Mouse (Mus musculus): Measurements from ENCODE around the gene Casz1.

Casz1 gene

DNA sequence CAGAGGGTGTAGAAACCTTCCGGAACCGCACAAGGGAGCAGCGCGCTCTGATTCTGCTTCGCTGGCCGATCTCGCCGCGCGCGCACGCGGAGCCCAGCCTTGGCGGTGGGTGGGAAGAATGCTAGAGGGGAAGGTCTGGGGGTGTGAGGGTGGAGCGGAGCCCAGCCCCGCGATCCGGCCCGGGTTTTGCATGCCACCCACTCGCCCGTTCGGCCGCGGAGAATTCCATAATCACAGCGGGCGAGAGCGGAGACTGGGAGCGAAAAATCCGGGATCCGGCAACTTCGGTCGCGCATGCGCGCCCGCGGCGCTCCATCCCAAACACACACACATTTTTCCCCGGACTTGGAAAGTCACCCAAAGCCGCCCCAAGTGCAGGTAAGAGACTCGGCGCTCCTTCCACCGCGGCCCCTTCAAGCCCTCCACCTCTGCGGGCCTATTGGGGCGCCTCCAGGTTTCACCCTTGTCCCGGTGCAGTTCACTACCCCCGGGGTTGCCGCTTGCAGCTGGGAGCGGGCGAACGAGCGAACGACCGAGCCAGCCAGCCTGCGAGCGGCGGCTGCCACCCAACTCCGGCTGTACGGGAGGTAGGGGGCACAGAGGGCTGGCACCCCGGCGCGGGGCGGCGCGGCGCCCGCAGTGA, at the start of gene Casz1:
Casz1 (plus strand) TSS at position 293 of the 643 bp plus-strand sequence.
- DNase-seq (ENCODE audit: low read depth, low spot score) = peak; percentile 96

DNA sequence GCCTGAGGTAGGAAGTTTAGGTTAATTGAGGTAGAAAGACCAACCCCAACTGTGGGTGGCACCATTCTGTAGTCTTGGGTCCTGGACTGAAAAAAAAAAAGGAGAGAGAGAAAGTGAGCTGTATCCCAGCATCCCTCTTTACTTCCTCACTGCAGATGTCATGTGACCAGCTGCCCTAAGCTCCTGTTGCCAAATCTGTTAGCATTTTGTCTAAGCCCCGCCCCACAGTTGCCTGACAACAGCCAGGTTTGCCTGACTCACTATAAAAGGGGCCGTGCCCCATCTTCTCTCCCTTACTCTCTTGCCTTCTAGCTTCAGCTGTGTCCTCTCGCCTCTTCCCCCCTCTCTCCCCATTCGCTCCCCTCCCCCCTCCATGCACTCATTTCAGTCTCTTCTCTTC, 45.4 kb upstream of the Casz1 start:
- DNase-seq (ENCODE audit: low read depth, low spot score) = peak; percentile 41

DNA sequence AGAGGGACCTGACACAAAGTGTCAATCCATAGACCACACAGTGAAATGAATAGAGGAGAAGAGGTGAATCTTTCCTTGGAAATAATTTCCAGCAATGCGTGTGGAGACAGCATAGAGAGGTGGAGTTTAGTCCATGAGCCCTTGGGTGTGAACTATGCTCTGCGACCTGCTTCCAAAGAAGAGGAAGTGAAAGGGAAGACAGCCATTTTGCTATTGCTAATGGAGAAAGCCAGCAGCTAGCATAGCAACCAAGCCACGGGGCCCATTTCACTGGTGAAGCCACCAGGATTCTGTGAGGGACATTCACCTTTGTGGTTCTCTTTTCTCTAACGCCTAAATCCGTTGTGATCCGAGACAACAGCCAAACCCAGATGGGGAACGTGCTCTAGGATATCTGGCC, 44.1 kb upstream of the Casz1 start:
- DNase-seq (ENCODE audit: low read depth, low spot score) = no peak

DNA sequence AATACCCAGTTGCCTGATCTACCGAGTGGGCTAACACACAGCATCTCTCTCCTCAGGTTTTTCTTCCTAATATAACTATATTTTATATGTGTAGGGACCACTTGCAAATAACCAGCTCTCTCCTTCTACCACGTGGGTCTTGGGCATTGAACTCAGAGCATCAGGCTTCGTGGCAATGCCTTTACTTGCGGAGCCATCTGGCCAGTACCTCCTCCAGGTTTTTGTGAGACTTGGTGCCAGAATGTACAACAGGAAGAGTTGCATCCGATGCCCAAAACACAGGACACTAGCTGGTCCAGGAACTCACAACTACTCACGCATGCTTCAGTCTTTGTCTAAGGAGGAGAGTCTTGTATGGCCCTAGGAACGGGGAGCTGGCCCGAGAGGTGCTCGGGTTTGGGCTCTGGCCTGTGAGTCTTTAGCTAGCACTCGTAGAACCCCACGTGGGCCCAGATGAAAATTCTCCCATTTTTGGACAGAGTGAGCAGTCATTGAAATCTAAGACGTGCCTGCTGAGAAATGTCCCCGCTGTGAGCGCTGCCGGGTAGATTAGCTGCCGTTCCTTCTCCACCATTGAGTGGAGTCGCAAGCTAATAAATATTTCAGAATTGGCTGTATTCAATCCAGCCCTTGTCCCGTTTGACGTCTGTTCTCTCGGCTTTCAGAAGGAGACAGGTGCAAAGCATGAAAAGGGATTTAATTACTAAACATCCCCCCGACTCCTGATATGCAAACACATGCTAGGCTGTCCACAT, 38.0 kb upstream of the Casz1 start:
- no peak for DNase-seq (ENCODE audit: low read depth, low spot score)

GRCm38 (mm10) chr4:148767655-148768305, 36.4 kb upstream of the Casz1 start:
- DNase-seq (ENCODE audit: low read depth, low spot score) = peak; percentile 58

DNA sequence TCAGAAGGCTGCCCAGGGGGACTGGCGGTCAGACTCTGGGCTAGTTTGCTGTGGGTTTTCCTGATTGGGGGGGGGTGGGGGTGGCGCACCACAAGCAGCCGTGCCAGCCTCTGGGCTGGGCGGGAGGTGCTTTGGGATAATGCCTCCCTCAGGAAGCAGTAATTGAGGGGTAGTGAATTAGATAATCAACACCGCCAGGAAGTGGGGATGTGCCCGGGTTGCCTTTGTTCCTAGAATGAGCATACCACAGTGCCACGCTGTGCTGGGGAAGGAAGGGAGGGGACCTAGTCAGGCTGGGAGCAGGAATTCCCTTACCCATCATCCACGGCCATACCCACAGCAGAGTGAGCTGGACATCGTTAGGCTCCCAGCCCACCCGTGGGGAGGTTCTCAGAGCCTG, 35.6 kb upstream of the Casz1 start:
- DNase-seq (ENCODE audit: low read depth, low spot score) = no peak

DNA sequence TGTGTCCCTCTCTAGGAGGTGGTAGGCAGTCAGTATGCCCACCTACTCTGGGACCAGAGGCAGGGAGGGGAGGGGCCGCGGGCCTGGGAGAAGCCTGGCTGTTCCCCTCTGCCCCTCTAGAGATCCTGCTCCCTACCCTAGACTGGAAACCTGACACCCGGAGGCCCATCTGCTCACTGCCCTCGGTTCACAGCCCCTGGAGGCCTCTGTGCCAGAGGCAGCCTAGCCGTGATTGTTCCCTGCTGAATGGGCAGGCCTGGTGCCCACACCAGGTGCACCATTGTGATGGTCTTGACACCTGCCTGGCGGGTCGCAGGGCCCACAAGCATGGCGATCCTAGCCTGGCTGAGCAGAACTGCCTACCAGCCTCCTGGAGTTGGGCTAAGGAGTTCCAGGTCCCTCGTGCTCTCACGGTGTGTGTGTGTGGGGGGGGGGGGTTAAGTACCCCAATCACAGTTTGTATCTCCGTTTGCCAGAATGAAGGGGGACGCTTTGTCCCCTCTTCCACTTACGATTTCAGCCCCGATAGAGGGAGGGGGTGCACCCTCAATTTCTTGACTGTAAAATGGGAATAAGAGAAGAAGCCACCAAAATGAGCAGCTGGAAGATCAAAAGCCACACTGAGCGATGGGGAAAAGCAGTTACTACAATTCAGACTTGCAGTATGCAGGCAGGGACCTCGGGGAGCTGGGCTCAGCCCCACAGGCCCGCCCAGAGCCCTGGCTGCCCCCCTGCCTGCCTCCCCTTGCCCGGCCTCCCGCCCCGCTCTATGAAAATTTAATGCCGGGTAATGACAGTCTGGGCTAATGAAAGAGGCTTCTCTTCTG, 33.4 kb upstream of the Casz1 start:
- DNase-seq (ENCODE audit: low read depth, low spot score) = no peak

GRCm38 (mm10) chr4:148771409-148771929, 32.8 kb upstream of the Casz1 start:
- DNase-seq (ENCODE audit: low read depth, low spot score) = no peak

GRCm38 (mm10) chr4:148772658-148773057, 31.6 kb upstream of the Casz1 start:
- DNase-seq (ENCODE audit: low read depth, low spot score) = no peak

GRCm38 (mm10) chr4:148774036-148774435, 30.2 kb upstream of the Casz1 start:
- DNase-seq (ENCODE audit: low read depth, low spot score) = no peak

DNA sequence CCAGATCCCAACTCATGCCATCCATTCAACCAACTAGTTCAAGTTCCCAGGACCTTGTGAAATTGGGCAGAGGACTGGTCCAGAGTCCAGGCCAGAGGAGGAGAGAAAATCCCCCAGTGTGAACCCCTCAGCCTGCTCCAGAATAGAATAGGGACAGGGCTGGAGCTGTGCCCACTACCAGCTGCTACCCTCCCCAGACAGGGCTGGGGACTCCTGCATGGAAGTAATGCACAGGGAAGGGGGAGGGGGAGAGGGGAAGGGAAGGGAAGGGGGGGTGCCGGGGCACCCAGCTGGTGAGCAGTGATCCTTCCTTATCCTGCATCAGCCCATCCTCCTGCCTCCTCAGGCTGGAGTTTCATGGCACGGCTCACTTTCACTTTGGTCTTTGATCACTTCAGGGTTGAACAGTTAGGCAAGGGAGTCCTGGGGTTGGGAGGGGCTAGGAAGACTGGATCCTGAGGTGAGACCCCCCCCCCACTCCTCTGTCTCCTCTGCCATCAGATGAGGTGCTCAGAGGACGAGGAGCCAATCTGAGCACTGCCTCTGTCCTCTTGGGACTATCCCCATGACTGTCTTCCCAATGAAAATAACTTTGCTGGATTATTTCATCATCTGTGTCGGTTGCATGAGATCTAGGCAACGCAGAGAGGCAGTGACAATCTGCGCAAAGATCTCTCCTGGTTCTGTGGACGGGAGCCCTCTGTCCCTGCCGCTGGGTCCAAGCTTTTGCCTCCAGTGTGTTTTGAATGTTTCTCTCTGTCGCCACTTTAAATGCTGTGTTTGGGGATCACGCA, 28.6 kb upstream of the Casz1 start:
- no peak for DNase-seq (ENCODE audit: low read depth, low spot score)

GRCm38 (mm10) chr4:148780097-148780621, 24.1 kb upstream of the Casz1 start:
- DNase-seq (ENCODE audit: low read depth, low spot score) = no peak

GRCm38 (mm10) chr4:148781516-148781915, 22.7 kb upstream of the Casz1 start:
- DNase-seq (ENCODE audit: low read depth, low spot score) = no peak

DNA sequence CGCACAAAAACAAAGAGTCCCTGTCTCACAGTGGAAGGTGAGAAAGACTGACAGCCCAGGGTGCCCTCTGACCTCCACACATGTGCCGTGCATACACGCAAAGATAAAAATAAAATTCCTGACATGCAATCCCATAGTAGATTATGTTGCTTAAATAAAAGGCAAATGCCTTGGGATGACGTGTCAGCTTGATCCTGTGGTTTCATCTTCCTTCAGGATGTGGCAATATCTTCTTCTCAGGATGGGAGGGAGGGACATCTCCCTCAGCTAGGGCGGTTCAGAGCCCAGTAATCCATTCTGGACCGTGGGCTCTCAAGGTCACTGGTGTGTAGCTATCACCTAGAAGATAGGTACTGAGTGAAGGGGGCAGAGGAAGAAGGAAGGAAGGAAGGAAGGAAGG, 21.3 kb upstream of the Casz1 start:
- DNase-seq (ENCODE audit: low read depth, low spot score) = no peak

GRCm38 (mm10) chr4:148783760-148784159, 20.5 kb upstream of the Casz1 start:
- DNase-seq (ENCODE audit: low read depth, low spot score) = no peak

DNA sequence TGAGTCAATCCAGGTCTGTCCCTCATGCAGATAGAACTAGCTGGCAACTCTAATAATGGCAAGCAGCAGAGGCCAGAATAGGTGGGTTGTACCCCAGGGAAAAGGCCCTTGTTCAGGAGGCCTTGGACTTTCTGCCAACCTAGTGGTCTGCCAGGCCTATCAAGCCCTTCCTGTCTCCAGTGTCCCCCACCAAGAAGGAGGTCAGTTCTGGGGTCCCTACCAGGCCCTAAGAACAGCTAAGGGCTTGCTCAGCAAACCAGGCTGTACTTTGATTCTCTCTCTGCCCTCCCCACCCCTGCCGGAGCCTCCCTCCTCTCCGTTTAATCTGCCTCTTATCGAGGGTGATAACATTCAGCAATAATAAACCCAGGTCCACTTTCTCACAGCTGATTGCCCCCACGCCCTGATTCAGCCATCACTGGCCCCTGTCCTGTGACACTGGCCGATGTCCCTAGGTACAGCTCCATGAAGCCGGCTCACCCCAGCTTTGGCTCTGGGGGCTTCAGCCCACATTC, 19.1 kb upstream of the Casz1 start:
- no peak for DNase-seq (ENCODE audit: low read depth, low spot score)

GRCm38 (mm10) chr4:148785995-148786394, 18.2 kb upstream of the Casz1 start:
- DNase-seq (ENCODE audit: low read depth, low spot score) = no peak

GRCm38 (mm10) chr4:148790940-148791339, 13.3 kb upstream of the Casz1 start:
- DNase-seq (ENCODE audit: low read depth, low spot score) = peak; percentile 29

DNA sequence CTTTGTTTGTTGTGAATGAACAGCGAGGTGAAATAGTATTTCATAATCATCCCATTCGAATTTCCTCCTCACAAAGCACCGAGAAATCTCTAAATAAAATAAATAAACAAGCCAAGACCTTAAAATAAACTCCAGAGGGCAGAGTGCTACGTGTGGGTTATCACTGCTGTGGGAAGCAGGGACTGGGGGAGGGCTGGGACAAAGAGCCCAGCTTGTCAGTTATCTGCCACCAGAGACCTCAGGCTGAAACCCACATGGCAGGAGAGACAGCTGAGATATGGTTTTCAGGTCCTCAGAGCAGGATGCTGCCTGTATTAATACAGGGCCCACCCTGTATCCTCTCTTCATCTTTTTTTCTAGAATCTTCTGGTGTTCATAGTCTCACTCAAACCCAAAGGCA, 9.2 kb upstream of the Casz1 start:
- DNase-seq (ENCODE audit: low read depth, low spot score) = no peak

Data from ZHBTc4 (cell line).